Mouse (Mus musculus) kidney, embryonic 15.5 days (tissue): ENCODE measurements around the gene Ky. TPM values are rescaled to one million over a fixed set of nuclear protein-coding genes. Genes with fewer than 3 reads are reported as not detected.
A peak's percentile ranks its signal among the peaks of the same experiment; 100 is the strongest.

Experiments
- ATAC-seq: fragments of 200-750 bp; cut with Nextera tagmentation; replicated peaks from 2 replicates; pipeline ENCODE4 v1.8.0; 2017; ENCODE audit warnings: moderate TSS enrichment; ENCODE audit not compliant: low FRiP score
- H3K27ac ChIP-seq: fragments of 300-500 bp; sonication (generic); 2 replicates; pipeline ENCODE4 v1.5.1; 2015; ENCODE audit warnings: mild to moderate bottlenecking, inconsistent platforms
- H3K27me3 ChIP-seq: fragments of 300-500 bp; sonication (generic); 2 replicates; pipeline ENCODE4 v1.6.1; 2015; ENCODE audit warnings: inconsistent platforms
- H3K36me3 ChIP-seq: fragments of 300-500 bp; sonication (generic); 2 replicates; pipeline ENCODE4 v1.6.1; 2015; ENCODE audit warnings: inconsistent platforms
- H3K4me1 ChIP-seq: fragments of 300-500 bp; sonication (generic); 2 replicates; pipeline ENCODE4 v1.6.1; 2015; ENCODE audit warnings: inconsistent platforms
- H3K4me2 ChIP-seq: fragments of 300-500 bp; sonication (generic); 2 replicates; pipeline ENCODE4 v1.6.1; 2015; ENCODE audit warnings: moderate library complexity, mild to moderate bottlenecking, inconsistent platforms
- H3K4me3 ChIP-seq: fragments of 300-500 bp; sonication (generic); replicated peaks from 2 replicates; pipeline ENCODE4 v1.5.1; 2015; ENCODE audit warnings: mild to moderate bottlenecking, inconsistent platforms
- H3K9ac ChIP-seq: fragments of 300-500 bp; sonication (generic); 2 replicates; pipeline ENCODE4 v1.6.1; 2015; ENCODE audit warnings: mild to moderate bottlenecking, inconsistent platforms
- H3K9me3 ChIP-seq: fragments of 300-500 bp; sonication (generic); replicated peaks from 2 replicates; pipeline ENCODE4 v1.6.1; 2016; ENCODE audit warnings: inconsistent platforms
- WGBS: fragments of 180-500 bp; shearing (Covaris S2); methylation state at CpG from one replicate; pipeline ENCODE4 v1.1.7; 2015; ENCODE audit warnings: mixed read lengths; 5-methylcytosine and 5-hydroxymethylcytosine counted together
- polyA plus RNA-seq: library from polyadenylated mRNA; unstranded; fragments of >200 nt; fragmentation: Nextera tagmentation; extraction: Ambion mirVana; gene quantifications from 2 replicates; pipeline ENCODE4 v1.2.1, GENCODE M21; 2015

Ky gene
- polyA plus RNA-seq, 1 experiment from 2014 or later: 0.27 TPM

- 84% methylated on average over 12 of the region's 12 CpGs for WGBS
- ATAC-seq: no peak
- Histone ChIP-seq H3K4me1 (0 out of 2 replicates have a peak, but pooled peaks cover 5% of the 10 kb centered on the region), H3K27ac (no peak overlapping the region), H3K27me3 (no peaks in the 10 kb centered on the region), H3K9me3 (no peaks in the 10 kb centered on the region), H3K9ac (no peak overlapping the region), H3K4me3 (no peak overlapping the region), H3K36me3 (peaks cover 30% of the 10 kb centered on the region), H3K4me2 (no peak overlapping the region)
Measured at GRCm38 (mm10) chr9:102581921-102582469, 76.4 kb downstream of the Ky start.

GRCm38 (mm10) chr9:102587347-102587746 lies 81.8 kb downstream of the Ky start:
- no peak overlapping the region for H3K4me2 ChIP-seq
- no peak overlapping the region for H3K4me3 ChIP-seq
- H3K9ac ChIP-seq: no peak overlapping the region
- H3K4me1 ChIP-seq: 0 out of 2 replicates have a peak, but pooled peaks cover 3% of the 10 kb centered on the region
- ATAC-seq: no peak
- WGBS: 80% methylated on average over 5 of the region's 5 CpGs
- no peaks in the 10 kb centered on the region for H3K27me3 ChIP-seq
- no peak overlapping the region for H3K27ac ChIP-seq
- H3K9me3 ChIP-seq: no peaks in the 10 kb centered on the region
- H3K36me3 ChIP-seq: peaks cover 42% of the 10 kb centered on the region

- Histone ChIP-seq H3K27me3 (no peaks in the 10 kb centered on the region), H3K9me3 (no peaks in the 10 kb centered on the region), H3K4me1 (peaks cover 21% of the 10 kb centered on the region), H3K27ac (peak overlapping the region; percentile 68), H3K36me3 (peaks cover 42% of the 10 kb centered on the region), H3K9ac (no peak overlapping the region), H3K4me2 (no peak overlapping the region), H3K4me3 (no peak overlapping the region)
- 48% methylated on average over 6 of the region's 6 CpGs for WGBS
- peak; percentile 83 for ATAC-seq
Measured at GRCm38 (mm10) chr9:102594667-102595393, 89.3 kb downstream of the Ky start.

Other genes starting within 250 kb of the Ky start
- gene Ephb1, start 151.1 kb upstream of the Ky start, polyA plus RNA-seq: 4.1 and 4.8 TPM in 2 replicates
- gene Anapc13, start 120.5 kb downstream of the Ky start, polyA plus RNA-seq: 197 and 211 TPM in 2 replicates
- gene Cep63, start 120.8 kb downstream of the Ky start, polyA plus RNA-seq: 59.3 and 61.7 TPM in 2 replicates
- 43.3 and 45.1 TPM in 2 replicates for gene Amotl2, start 210.9 kb downstream of the Ky start, polyA plus RNA-seq